Mouse (Mus musculus) cerebellum, adult 2 months (tissue): ENCODE results near the gene Mrpl14.

Source experiments
- CTCF ChIP-seq: fragments of 200-500 bp; IDR thresholded peaks from 2 replicates; pipeline ENCODE4 v1.5.1; 2011; ENCODE audit warnings: low read depth, mild to moderate bottlenecking, control low read depth, low read length, moderate library complexity, borderline replicate concordance; ENCODE audit not compliant: insufficient read depth
- POLR2A ChIP-seq: fragments of 200-500 bp; IDR thresholded peaks from 2 replicates; pipeline ENCODE4 v1.6.1; 2011; ENCODE audit warnings: low read length, control low read depth, borderline replicate concordance; ENCODE audit not compliant: insufficient read depth

GRCm38 (mm10) chr17:45644185-45644584 lies 41.9 kb upstream of the Mrpl14 start:
- TF ChIP-seq CTCF: no peak
- TF ChIP-seq POLR2A: no peak
